Mouse (Mus musculus) erythroblast, embryonic 14.5 days (primary cell): Measurements from ENCODE around the gene Rdh16.
"Not testable (repeated sequence)": the region's sequence is repeated elsewhere in the genome, so short reads cannot be mapped to it uniquely, and the experiment has no call there.

ENCODE experiments used
- GATA1 ChIP-seq: IDR thresholded peaks from 2 replicates; pipeline ENCODE4 v1.6.1; 2012; ENCODE audit warnings: low read length, inconsistent platforms, mixed read lengths
- TAL1 ChIP-seq: IDR thresholded peaks from 3 replicates; pipeline ENCODE4 v1.6.1; 2012; ENCODE audit warnings: low read length, inconsistent platforms, mixed read lengths

DNA sequence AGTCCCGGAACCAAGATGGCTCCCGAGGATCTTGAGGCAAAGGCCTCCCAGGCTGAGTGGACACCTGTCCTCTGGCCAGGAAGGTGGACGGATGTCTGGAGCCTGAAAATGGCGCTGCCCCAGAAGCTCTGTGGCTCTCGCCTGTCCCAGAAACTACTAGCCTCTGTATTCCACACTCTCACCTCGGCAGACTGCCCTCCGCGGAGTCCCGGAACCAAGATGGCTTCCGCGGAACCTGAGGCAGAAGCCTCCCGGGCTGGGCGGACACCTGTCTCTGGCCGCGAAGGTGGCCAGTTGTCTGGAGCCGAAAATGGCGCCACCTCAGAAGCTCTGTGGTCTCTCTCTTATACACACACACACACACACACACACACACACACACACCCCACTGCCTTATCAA is 18.6 kb upstream of the Rdh16 start:
- TF ChIP-seq GATA1, TAL1: not testable (repeated sequence)
